Mouse (Mus musculus): Measurements from ENCODE around the gene Ncoa6.
"Not testable (repeated sequence)": the region's sequence is repeated elsewhere in the genome, so short reads cannot be mapped to it uniquely, and the experiment has no call there.

Ncoa6 gene

DNA sequence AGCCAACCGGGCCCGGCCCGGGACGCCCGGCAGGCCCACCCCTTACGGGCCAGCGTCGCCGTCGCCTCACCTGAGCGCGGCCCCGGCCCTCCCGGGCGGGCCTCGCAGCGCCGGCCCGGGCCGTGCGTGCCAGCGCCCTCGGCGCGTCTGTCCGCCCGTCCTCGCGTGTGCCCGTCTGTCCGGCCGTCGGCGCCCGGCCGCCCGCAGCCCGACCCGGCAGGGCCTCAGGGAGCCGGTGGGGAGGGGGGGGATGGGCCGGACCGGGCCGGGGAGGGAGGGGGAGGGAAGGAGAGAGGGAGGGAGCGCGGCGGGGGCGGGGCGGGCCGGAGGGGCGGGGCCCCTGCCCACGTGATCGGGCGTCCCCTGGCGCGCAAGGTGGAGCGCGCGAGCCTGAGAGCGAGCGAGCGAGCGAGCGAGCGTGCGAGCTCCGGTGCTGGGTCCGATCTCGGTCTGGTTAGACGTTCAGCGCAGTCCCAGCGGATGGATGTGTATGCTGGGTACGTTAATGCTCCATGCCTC is at the start of gene Ncoa6:
TSS of gene Ncoa6 (minus strand) at position 325 of the 519 bp plus-strand sequence.
- peak; percentile 60 for DNase-seq (ENCODE audit: low read depth, low spot score)

GRCm38 (mm10) chr2:155518531-155519270 is 45.0 kb upstream of the Ncoa6 start:
- DNase-seq (ENCODE audit: low read depth, low spot score): peak; percentile 40

- DNase-seq (ENCODE audit: low read depth, low spot score): peak; percentile 96
These were observed 44.0 kb upstream of the Ncoa6 start, which contains the start of the genes Acss2 and Ggt7 for GRCm38 (mm10) chr2:155517455-155518423. TSS of gene Acss2 (plus strand) at chr2:155517948. TSS of gene Ggt7 (minus strand) at chr2:155518237.

DNA sequence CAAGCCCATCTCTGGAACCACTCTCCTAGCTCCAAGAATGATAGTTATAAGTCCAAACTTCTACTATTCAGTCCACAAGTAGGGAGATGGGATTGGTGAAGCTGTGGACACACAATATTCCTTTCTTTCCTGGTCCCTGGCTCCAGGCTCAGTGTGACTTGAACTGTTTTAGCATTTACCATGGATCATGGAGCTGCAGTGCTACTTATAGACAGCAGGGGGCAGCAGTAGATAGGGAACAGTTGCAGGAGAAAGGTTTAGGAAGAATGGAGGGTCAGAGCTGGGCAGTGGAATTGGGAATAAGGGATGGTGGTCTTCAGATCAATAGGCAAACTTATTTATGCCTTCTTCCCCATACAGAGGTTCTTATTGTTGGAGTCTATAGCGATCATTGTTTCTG is 42.2 kb upstream of the Ncoa6 start:
- DNase-seq (ENCODE audit: low read depth, low spot score): peak; percentile 51

DNA sequence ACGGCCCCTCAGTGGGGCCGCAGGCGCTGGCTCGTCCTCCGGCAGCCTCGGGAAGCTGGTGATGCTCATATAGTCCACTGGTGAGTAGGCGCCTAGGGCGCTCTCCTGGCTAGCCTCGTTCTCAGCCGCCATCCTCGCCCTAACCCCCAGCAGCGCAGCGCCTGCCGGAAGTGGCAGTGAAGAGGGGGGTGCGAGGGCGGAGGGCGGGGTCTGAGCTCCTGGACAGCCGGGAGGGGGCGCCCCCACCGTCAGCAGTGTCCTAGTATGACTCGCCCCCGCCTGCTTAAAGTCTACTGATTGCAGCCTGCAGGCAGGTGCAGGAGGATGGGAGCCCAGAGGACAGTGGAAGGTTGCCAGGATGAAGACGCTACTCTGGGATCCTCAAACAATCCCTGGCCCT is 41.0 kb upstream of the Ncoa6 start:
- no peak for DNase-seq (ENCODE audit: low read depth, low spot score)

- no peak for DNase-seq (ENCODE audit: low read depth, low spot score)
These were observed 39.8 kb upstream of the Ncoa6 start for GRCm38 (mm10) chr2:155513543-155513942.

DNA sequence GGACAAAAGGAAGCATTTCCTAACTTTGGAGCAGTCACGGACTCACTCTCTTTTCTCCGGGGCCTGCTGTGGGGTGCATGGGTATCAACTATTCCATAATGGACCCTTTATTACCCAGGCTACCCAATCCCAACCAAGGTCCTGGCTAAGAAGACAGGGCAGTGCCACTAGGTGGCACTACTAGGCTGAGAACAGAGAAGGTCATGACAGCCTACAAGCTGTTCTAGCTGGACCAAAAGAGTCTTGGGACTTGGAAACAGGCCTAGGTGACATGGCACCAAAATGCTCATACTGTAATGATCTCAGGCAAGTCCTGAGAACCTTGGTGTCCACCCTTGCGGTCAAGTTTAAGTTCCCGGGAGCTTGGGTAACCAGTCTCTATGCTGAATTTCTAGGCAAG is 38.8 kb upstream of the Ncoa6 start:
- no peak for DNase-seq (ENCODE audit: low read depth, low spot score)

- DNase-seq (ENCODE audit: low read depth, low spot score): no peak
These were observed 34.2 kb upstream of the Ncoa6 start for GRCm38 (mm10) chr2:155507721-155508470.

- DNase-seq (ENCODE audit: low read depth, low spot score): no peak
These were observed 32.1 kb upstream of the Ncoa6 start for GRCm38 (mm10) chr2:155505811-155506210.

- no peak for DNase-seq (ENCODE audit: low read depth, low spot score)
These were observed 31.0 kb upstream of the Ncoa6 start for GRCm38 (mm10) chr2:155504440-155505355.

- DNase-seq (ENCODE audit: low read depth, low spot score): no peak
These were observed 28.9 kb upstream of the Ncoa6 start for GRCm38 (mm10) chr2:155502596-155502995.

GRCm38 (mm10) chr2:155490998-155491397 is 17.3 kb upstream of the Ncoa6 start:
- DNase-seq (ENCODE audit: low read depth, low spot score): no peak

GRCm38 (mm10) chr2:155482021-155482420 is 8.3 kb upstream of the Ncoa6 start:
- peak; percentile 62 for DNase-seq (ENCODE audit: low read depth, low spot score)

DNA sequence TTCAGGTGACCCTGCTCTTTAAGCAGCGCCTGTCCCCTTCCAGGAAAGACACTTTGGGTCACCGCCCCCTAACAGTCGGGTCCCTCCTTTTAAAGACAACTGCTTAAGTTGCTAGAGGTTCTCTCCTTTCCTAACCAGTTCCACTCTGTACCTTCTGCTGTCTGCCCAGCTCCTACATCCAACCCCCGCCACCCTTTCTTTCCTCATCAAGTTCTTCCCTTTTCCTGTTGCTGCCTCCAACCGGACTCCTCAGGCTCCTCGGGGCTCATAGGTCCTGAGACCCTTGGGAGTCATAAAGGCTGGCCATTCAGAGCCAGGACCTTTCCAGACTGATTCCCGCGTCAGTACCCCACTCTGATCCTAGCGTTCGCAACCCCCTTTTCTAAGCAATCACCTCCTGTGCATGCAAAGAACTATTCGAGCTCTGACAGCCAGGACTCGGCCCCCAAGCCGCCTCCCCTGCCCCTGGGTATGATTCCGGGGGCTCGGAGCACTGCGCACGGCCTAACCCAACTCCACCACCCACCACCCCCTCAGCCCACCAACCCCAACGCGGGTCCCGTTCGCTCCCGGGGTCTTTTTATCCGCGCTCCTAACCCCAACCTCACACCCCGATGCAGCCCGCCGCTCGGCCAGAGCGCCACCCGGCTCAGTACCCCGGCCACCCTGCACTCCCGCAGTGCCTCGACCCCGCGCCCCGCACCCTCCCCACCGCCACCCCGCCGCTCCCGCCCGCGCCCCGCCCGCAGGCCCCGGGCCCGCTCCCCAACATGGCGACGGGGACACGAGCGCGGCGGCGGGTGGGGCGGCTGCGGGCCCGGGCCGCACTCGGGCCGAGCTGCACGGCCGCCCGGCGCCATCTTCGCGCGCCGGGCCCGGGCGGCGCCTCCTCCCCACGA is 774 bp downstream of the Ncoa6 start:
- peak; percentile 22 for DNase-seq (ENCODE audit: low read depth, low spot score)

- DNase-seq (ENCODE audit: low read depth, low spot score): no peak
These were observed 6.8 kb downstream of the Ncoa6 start for GRCm38 (mm10) chr2:155466861-155467260.

DNA sequence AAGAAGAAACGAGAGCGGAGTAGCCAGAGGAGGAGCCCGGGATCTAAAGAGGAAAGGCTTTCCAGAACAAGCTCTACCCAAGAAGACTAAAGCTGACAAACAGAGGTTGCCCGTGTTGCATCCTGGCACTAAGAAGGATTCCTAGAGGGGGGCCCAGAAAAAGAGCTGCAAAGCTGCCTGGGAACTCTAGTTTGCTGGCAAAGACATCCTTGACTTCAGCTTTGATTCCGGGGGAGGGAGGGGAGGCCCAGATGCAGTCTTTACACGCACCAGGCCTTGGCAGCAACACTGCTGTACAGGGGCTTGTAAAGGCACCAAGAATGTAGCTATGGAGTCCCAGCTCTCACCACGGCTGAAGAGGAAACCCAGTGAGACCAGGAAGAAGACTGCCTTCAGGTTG is 20.1 kb downstream of the Ncoa6 start:
- no peak for DNase-seq (ENCODE audit: low read depth, low spot score)

- no peak for DNase-seq (ENCODE audit: low read depth, low spot score)
These were observed 22.4 kb downstream of the Ncoa6 start for GRCm38 (mm10) chr2:155451256-155451655.

- DNase-seq (ENCODE audit: low read depth, low spot score): not testable (repeated sequence)
These were observed 25.8 kb downstream of the Ncoa6 start for GRCm38 (mm10) chr2:155447906-155448305.

DNA sequence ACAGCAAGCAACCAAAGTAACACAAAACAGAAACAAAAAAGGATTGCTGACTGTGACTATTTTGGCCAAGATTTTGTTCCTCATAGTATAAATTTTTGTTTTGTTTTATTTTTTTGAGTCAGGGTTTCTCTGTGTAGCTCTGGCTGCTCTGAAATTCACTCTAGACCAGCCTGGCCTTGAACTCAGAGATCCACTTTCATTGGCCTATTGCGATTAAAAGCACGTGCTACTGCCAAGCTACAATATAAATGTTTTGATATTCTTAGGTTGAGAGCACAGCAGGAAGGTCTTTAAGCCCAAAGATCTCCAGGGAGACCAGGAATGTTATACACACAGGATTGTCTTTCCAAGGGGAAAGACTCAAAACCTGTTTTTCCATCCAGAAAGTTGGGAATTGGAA is 30.2 kb downstream of the Ncoa6 start:
- DNase-seq (ENCODE audit: low read depth, low spot score): no peak

All from c-Kit-negative CD71-positive TER-119-positive erythroid progenitor cells, embryonic 14.5 days (primary cell).